Mouse (Mus musculus) embryonic facial prominence, embryonic 10.5 days (tissue): ENCODE results near the gene Thap11. TPM values are rescaled to one million over a fixed set of nuclear protein-coding genes. Genes with fewer than 3 reads are reported as not detected.
"Not testable (repeated sequence)": the region's sequence is repeated elsewhere in the genome, so short reads cannot be mapped to it uniquely, and the experiment has no call there.

Experiments
- DNase-seq: peaks from one replicate; pipeline ENCODE4 v3.0.0-alpha.2; 2017; ENCODE audit warnings: low spot score
- H3K27ac ChIP-seq: fragments of 300-500 bp; sonication (generic); replicated peaks from 2 replicates; pipeline ENCODE4 v1.5.1; 2016; ENCODE audit warnings: mild to moderate bottlenecking
- H3K27me3 ChIP-seq: fragments of 300-500 bp; sonication (generic); replicated peaks from 2 replicates; pipeline ENCODE4 v1.6.1; 2016; ENCODE audit warnings: low read depth, mild to moderate bottlenecking; ENCODE audit not compliant: poor library complexity, severe bottlenecking
- H3K36me3 ChIP-seq: fragments of 300-500 bp; sonication (generic); replicated peaks from 2 replicates; pipeline ENCODE4 v1.6.1; 2016; ENCODE audit warnings: mild to moderate bottlenecking, moderate library complexity
- H3K4me1 ChIP-seq: fragments of 300-500 bp; sonication (generic); 2 replicates; pipeline ENCODE4 v1.6.1; 2016
- H3K4me3 ChIP-seq: fragments of 300-500 bp; sonication (generic); 2 replicates; pipeline ENCODE4 v1.5.1; 2016; ENCODE audit warnings: mild to moderate bottlenecking, moderate library complexity
- H3K9me3 ChIP-seq: fragments of 300-500 bp; sonication (generic); 2 replicates; pipeline ENCODE4 v1.6.1; 2016; ENCODE audit warnings: mild to moderate bottlenecking
- WGBS: fragments of 180-500 bp; shearing (Covaris S2); methylation state at CpG from one replicate; pipeline ENCODE4 v1.1.7; 2016; 5-methylcytosine and 5-hydroxymethylcytosine counted together
- polyA plus RNA-seq: library from polyadenylated mRNA; unstranded; fragments of >200 nt; fragmentation: Nextera tagmentation; extraction: Ambion mirVana; gene quantifications from 2 replicates; pipeline ENCODE4 v1.2.1, GENCODE M21; 2016

Thap11 gene
- polyA plus RNA-seq, 1 experiment from 2014 or later, result 82.1 TPM

GRCm38 (mm10) chr8:105826379-105826778, 28.6 kb upstream of the Thap11 start:
- Histone ChIP-seq H3K9me3 (no peaks in the 10 kb centered on the region), H3K27ac (peak overlapping the region; percentile 91), H3K4me1 (peaks cover 20% of the 10 kb centered on the region), H3K36me3 (peaks cover 45% of the 10 kb centered on the region), H3K27me3 (no peaks in the 10 kb centered on the region), H3K4me3 (peak overlapping the region; percentile 78)
- no peak for DNase-seq
- WGBS, result 12% methylated on average over 4 of the region's 4 CpGs

DNA sequence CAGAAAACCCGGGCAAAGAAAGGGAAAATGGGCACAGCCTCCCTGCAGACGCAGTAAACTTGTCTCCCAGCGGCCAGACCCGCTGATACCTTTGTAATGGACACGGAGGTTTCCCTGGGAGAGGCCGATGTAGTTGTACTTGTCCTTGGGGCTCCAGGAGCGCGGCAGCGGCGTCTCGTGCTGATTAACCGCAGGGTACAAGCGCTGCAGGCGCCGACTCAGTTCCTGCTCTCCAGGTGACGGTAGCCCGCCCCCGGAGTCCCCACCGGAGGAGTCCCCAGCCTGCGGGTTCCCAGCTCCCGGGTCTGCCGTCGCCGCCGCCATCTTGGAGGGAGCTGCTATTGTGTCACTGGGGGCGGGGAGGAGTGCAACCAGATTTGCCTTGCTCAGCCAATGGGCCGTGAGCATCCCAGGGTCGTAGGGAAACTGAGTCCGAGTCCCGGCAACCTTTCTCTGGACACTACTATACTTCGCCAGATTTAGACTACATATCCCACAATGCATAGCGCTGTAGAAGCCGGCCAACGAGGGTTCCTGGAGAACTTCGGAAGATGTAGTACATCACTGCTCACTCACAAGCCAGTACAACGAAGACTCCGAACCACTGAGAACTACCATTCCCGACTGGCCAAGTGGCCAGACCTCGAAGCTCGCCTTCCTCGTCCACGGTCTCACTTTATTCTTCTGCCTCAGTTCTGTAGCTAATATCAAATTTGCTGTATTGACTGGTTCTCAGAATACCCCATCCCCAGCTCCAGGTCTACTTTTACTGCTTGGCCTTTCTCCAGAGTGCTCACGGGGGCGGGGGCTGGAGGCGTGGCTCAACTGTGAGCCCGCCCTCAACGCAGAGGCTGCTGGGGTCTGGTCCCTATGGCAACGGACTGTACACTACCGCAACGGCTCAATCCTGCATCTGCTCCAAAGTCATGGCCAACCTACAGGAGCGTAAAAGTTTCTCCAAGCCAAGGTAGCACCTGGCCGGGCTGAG, 27.8 kb upstream of the Thap11 start, which contains the start of the genes Ranbp10 and Tsnaxip1:
Gene Ranbp10 (minus strand): TSS at position 490 of the 988 bp plus-strand sequence.
Gene Tsnaxip1 (plus strand): TSS at position 871 of the 988 bp plus-strand sequence.
- DNase-seq, result peak; percentile 96
- H3K4me1 ChIP-seq, result peaks cover 20% of the 10 kb centered on the region
- under 1% methylated on average over 52 of the region's 52 CpGs for WGBS
- H3K27me3 ChIP-seq, result no peaks in the 10 kb centered on the region
- no peaks in the 10 kb centered on the region for H3K9me3 ChIP-seq
- H3K36me3 ChIP-seq, result peaks cover 37% of the 10 kb centered on the region
- peak within 1 kb of the TSS; percentile 78 for H3K4me3 ChIP-seq
- peak within 1 kb of the TSS; percentile 91 for H3K27ac ChIP-seq

DNA sequence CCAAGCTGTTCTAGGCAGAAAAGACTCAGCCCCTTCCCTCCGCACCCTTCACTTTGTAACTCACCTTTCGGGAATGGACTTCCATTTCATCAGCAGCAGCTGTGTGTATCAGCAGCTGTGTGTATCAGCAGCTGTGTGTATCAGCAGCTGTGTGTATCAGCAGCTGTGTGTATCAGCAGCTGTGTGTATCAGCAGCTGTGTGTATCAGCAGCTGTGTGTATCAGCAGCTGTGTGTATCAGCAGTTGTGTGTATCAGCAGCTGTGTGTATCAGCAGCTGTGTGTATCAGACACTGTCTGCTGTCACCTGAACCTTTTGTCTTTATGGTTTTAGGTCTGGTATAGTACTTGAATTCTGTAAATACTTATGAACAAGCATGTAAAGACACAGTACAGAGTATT, 21.2 kb upstream of the Thap11 start:
- not testable (repeated sequence) for DNase-seq, H3K4me3 ChIP-seq, H3K4me1 ChIP-seq, H3K27ac ChIP-seq, H3K9me3 ChIP-seq, H3K36me3 ChIP-seq, H3K27me3 ChIP-seq
- 88% methylated on average over 2 of the region's 2 CpGs for WGBS

- Histone ChIP-seq H3K4me1 (0 out of 2 replicates have a peak, but pooled peaks cover 6% of the 10 kb centered on the region), H3K4me3 (no peak overlapping the region), H3K27ac (no peak overlapping the region), H3K27me3 (no peaks in the 10 kb centered on the region), H3K36me3 (no peaks in the 10 kb centered on the region), H3K9me3 (no peaks in the 10 kb centered on the region)
- 30% methylated on average over 11 of the region's 11 CpGs for WGBS
- DNase-seq, result peak; percentile 60
These were observed 19.6 kb upstream of the Thap11 start for GRCm38 (mm10) chr8:105835318-105835717.

DNA sequence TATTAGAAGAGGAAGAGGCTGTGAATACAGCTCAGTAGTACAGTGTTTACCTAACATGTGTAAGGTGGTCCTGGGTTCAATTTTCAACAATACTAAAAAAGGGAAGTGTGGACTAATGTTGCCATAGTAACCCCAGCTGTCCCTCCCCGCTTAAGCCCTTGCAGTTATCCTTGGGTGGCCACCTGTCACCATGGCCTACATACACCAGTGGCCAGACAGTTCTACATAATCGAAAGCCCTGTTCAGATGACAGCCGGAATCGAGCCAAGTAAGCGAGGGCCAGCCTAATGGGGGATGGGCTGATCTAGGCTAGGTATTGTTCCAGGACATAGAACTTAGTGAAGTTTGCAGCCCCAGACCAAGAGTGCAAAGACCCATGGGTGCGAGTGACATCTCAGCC, 17.9 kb upstream of the Thap11 start:
- H3K4me3 ChIP-seq, result no peak overlapping the region
- 0 out of 2 replicates have a peak, but pooled peaks cover 6% of the 10 kb centered on the region for H3K4me1 ChIP-seq
- H3K9me3 ChIP-seq, result no peaks in the 10 kb centered on the region
- H3K36me3 ChIP-seq, result peaks cover 12% of the 10 kb centered on the region
- H3K27me3 ChIP-seq, result no peaks in the 10 kb centered on the region
- WGBS, result 87% methylated on average over 6 of the region's 6 CpGs
- DNase-seq, result no peak
- no peak overlapping the region for H3K27ac ChIP-seq

- Histone ChIP-seq H3K36me3 (peaks cover 34% of the 10 kb centered on the region), H3K27me3 (no peaks in the 10 kb centered on the region), H3K4me1 (0 out of 2 replicates have a peak, but pooled peaks cover 6% of the 10 kb centered on the region), H3K4me3 (no peak overlapping the region), H3K9me3 (no peaks in the 10 kb centered on the region), H3K27ac (no peak overlapping the region)
- no peak for DNase-seq
- WGBS, result 90% methylated on average over 5 of the region's 5 CpGs
These were observed 15.7 kb upstream of the Thap11 start for GRCm38 (mm10) chr8:105839209-105839608.

DNA sequence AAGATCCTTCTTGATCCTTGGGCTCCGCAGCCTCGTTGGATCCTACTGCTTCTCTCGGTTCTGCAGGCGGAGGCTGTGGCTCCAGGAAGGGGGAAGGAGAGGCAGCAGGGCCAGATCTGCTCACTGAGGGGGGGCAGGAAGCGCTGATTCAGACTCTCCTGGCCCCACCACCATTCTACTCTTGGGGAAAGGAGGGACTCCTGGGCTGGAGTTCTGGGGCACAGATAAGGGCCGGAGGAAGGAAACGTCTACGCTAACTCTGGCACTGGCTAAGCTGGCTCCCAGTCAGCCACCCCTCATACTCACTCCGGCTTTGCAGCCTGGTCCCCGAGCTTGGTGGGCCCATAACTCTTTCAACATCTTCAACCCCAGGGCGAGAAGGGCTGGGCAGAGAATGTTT, 8.3 kb upstream of the Thap11 start:
- H3K27ac ChIP-seq, result no peak overlapping the region
- no peak for DNase-seq
- H3K4me1 ChIP-seq, result peaks cover 9% of the 10 kb centered on the region
- peaks cover 82% of the 10 kb centered on the region for H3K36me3 ChIP-seq
- H3K4me3 ChIP-seq, result no peak overlapping the region
- no peaks in the 10 kb centered on the region for H3K27me3 ChIP-seq
- WGBS, result 87% methylated on average over 11 of the region's 11 CpGs
- no peaks in the 10 kb centered on the region for H3K9me3 ChIP-seq

DNA sequence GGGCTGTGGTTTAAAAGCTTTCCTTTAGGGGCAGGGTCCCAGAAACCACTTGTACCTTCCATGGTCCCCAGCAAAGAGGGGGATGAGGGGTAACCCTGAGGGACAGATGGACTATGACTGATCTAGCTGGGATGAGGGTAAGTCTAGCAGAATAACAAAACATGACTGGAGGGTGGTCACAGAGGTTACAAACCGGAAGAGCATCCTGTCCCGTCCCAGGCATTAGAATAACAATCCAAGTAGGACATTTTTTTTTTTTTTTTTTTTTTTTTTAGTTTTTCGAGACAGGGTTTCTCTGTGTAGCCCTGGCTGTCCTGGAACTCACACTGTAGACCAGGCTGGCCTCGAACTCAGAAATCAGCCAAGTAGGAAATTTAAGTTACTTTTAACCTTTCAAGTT, 4.9 kb upstream of the Thap11 start:
- DNase-seq, result no peak
- H3K27me3 ChIP-seq, result no peaks in the 10 kb centered on the region
- H3K4me3 ChIP-seq, result no peak overlapping the region
- WGBS, result 79% methylated on average over 4 of the region's 4 CpGs
- H3K4me1 ChIP-seq, result peaks cover 15% of the 10 kb centered on the region
- peaks cover 50% of the 10 kb centered on the region for H3K36me3 ChIP-seq
- H3K27ac ChIP-seq, result no peak overlapping the region
- no peaks in the 10 kb centered on the region for H3K9me3 ChIP-seq

DNA sequence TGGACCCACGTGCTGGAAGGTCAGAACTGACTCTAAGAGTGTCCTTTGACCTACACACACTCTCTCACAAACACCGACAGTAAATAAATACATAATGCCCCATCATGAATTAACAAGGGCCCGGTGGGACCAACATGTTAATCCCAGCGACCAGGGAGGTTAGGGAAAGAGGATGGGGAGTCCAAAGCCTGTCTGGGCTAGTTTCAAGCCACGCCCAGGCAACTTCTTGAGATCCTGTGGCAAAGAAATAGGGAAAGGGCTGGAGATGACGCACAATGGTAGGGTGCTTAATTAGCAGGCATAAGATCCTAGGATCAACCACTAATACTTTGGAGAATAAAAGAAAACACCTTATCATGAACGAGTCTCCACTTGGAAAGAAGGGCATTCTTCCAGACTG, 4.3 kb upstream of the Thap11 start:
- no peak overlapping the region for H3K27ac ChIP-seq
- H3K27me3 ChIP-seq, result no peaks in the 10 kb centered on the region
- H3K4me3 ChIP-seq, result peak overlapping the region; percentile 83
- peaks cover 44% of the 10 kb centered on the region for H3K36me3 ChIP-seq
- no peaks in the 10 kb centered on the region for H3K9me3 ChIP-seq
- peaks cover 21% of the 10 kb centered on the region for H3K4me1 ChIP-seq
- 80% methylated on average over 7 of the region's 7 CpGs for WGBS
- no peak for DNase-seq

DNA sequence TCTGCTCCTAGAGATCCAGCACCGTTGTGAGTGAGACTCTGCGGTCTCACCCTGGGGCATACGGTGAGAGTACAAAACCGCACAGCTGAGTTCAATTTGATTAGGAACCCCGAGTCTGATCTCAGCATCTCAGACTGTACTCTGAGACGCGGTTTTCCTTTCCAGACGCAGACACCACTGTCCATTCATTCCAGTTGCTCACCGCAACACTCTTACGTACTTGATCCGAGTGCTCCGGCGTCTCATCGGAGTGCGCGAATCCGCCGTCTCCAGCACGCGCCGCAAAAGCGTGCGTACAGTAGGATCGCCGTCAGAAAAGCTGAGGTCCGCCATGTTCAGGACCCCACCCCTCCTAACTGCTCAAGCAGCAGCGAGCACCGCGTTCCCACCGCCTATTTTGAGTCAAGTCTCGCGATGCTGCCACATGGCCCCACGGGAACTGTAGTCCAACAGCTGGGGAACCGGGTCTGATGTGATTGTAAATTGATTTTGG, 3.2 kb upstream of the Thap11 start:
- Histone ChIP-seq H3K27ac (peak overlapping the region; percentile 88), H3K36me3 (peaks cover 33% of the 10 kb centered on the region), H3K27me3 (no peaks in the 10 kb centered on the region), H3K4me3 (peak overlapping the region; percentile 83), H3K9me3 (no peaks in the 10 kb centered on the region), H3K4me1 (peaks cover 32% of the 10 kb centered on the region)
- WGBS, result under 1% methylated on average over 34 of the region's 34 CpGs
- DNase-seq, result peak; percentile 94

GRCm38 (mm10) chr8:105852146-105852729, 2.7 kb upstream of the Thap11 start:
- no peaks in the 10 kb centered on the region for H3K27me3 ChIP-seq
- peaks cover 37% of the 10 kb centered on the region for H3K4me1 ChIP-seq
- H3K9me3 ChIP-seq, result no peaks in the 10 kb centered on the region
- H3K4me3 ChIP-seq, result peak overlapping the region; percentile 83
- peak overlapping the region; percentile 37; the same call in 1 of the 2 replicates for H3K27ac ChIP-seq
- H3K36me3 ChIP-seq, result peaks cover 30% of the 10 kb centered on the region
- peak; percentile 10 for DNase-seq
- WGBS, result 82% methylated on average over 12 of the region's 12 CpGs

DNA sequence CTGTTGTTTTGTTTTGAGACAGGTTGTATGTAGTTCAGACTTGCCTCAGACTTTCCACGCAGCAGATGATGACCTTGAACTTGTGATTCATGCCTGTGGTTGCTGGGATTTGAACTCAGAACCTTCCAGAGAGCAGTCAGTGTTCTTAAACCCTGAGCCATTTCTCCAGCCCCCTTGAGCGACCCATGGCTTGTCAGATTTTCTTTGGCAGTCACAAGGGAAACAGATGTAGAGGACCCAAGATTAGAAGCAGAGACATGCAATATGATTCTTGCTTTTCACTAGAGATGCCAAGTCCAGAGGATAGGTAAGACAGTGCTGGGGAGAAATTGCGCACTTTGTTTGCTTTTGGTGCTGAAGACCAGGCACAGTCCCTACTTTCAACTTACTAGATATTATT, 1.8 kb upstream of the Thap11 start, which contains the start of gene Cenpt:
Gene Cenpt (minus strand): TSS at position 101 of the 400 bp plus-strand sequence.
- peaks cover 29% of the 10 kb centered on the region for H3K36me3 ChIP-seq
- peaks cover 46% of the 10 kb centered on the region for H3K4me1 ChIP-seq
- H3K9me3 ChIP-seq, result no peaks in the 10 kb centered on the region
- DNase-seq, result no peak
- 93% methylated on average over 3 of the region's 3 CpGs for WGBS
- 0 out of 2 replicates have a peak within 1 kb of the TSS, but pooled peaks have one; percentile 37 for H3K27ac ChIP-seq
- peak within 1 kb of the TSS; percentile 83; the same call in 1 of the 2 replicates for H3K4me3 ChIP-seq
- no peaks in the 10 kb centered on the region for H3K27me3 ChIP-seq
